14 mouse cellular contexts compared by ENCODE assay signal in the genomic region with DNA sequence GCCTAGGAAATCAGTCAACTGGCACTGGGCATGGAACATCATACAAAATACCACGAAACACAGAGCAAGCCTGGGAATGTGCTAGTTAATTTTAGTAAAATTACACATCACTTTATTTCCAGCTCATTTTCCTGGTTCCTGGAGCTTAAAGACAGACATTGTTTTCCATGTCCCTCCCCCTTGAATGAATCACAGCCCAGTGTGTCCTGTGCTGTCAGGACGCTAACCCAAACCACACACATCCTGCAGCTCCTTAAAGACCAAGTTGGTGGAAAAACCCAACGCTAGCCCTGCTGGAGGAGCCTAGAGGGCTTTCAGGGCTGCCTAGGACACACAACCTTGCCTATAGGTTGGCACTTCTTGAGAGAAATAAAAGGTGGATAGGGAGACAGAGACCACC.
DNase-seq lines count a peak whose midpoint lies in the region; ATAC-seq and TF ChIP-seq lines count a peak whose summit lies in the region.
"Had no signal": no experiment of that assay in that cellular context is flagged by ENCODE, and none has a peak within 500 bp of the region (broad histone marks: within the 10 kb centered on the region; RNA-seq: fewer than 3 reads in every experiment).

No protein-coding gene starts in this region.

- intact Hi-C loops in heart, postnatal 25 days (cut with DNase I) = no loop called here

- H3K36me3 ChIP-seq in heart, embryonic 14.5 days (ENCODE audit: control insufficient read depth, insufficient read depth, low read length) = peaks cover 36% of the 10 kb centered on the region

- no peak for TF ChIP-seq CTCF in layer of hippocampus, adult 2 months (conservative IDR thresholded peaks at IDR 0.05)
- no peak for TF ChIP-seq CTCF in embryonic fibroblast, embryonic 13.5 days (IDR thresholded peaks at IDR 0.05; ENCODE audit: borderline replicate concordance, insufficient read depth, low read length)

- no peak overlapping the region for H3K9ac ChIP-seq in heart, embryonic 14.5 days (ENCODE audit: low read length)
- H3K9ac ChIP-seq: forebrain, embryonic 12.5 days; hindbrain, embryonic 12.5 days; liver, embryonic 15.5 days; midbrain, embryonic 15.5 days; neural tube, embryonic 12.5 days had no signal

- TF ChIP-seq POLR2A in embryonic fibroblast, embryonic 13.5 days (IDR thresholded peaks at IDR 0.05; ENCODE audit: low read depth, low read length) = no peak

- no peak for DNase-seq in heart, postnatal 25 days (ENCODE audit: low spot score)
- DNase-seq in layer of hippocampus, adult 2 months (ENCODE audit: low spot score in 2 of 2) = no peak
- DNase-seq in layer of hippocampus, adult 9-11 months = no peak
- DNase-seq in Muller cell, postnatal 12 days (ENCODE audit: inconsistent ontology term) = peak; percentile 68
- DNase-seq in urinary bladder, postnatal 36 days (ENCODE audit: low spot score in 2 of 2) = no peak
- DNase-seq in c-Kit-positive CD71-positive TER-119-positive erythroid progenitor cells, embryonic 14.5 days (ENCODE audit: low spot score) = no peak
- DNase-seq: cerebellum, adult 18-20 months had no signal

- peak overlapping the region; percentile 49 to 56 for H3K27ac ChIP-seq in heart, embryonic 14.5 days (replicated peaks in 1 of 2; ENCODE audit: control insufficient read depth in 1 of 2, insufficient read depth in 1 of 2, low read depth in 2 of 2, low read length in 2 of 2)
- H3K27ac ChIP-seq in layer of hippocampus, adult 2 months = peak overlapping the region; percentile 71
- peak overlapping the region; percentile 20 for H3K27ac ChIP-seq in embryonic fibroblast, embryonic 13.5 days (ENCODE audit: insufficient read depth, low read length)
- H3K27ac ChIP-seq: hindbrain, embryonic 12.5 days; liver, embryonic 15.5 days; midbrain, embryonic 15.5 days; neural tube, embryonic 12.5 days had no signal

- WGBS in heart, embryonic 14.5 days = 50% methylated on average over 3 of the region's 3 CpGs

- no peaks in the 10 kb centered on the region for H3K27me3 ChIP-seq in heart, embryonic 14.5 days (ENCODE audit: control insufficient read depth, insufficient read depth, low read length)
- H3K27me3 ChIP-seq: forebrain, embryonic 12.5 days; hindbrain, embryonic 12.5 days; liver, embryonic 15.5 days; midbrain, embryonic 15.5 days; neural tube, embryonic 12.5 days had no signal

- peaks cover 36 to 62% of the 10 kb centered on the region in 2 experiments for H3K4me1 ChIP-seq in heart, embryonic 14.5 days (ENCODE audit: control insufficient read depth in 2 of 2, insufficient read depth in 2 of 2, low read length in 2 of 2)
- H3K4me1 ChIP-seq in embryonic fibroblast, embryonic 13.5 days (ENCODE audit: control insufficient read depth, insufficient read depth, low read length) = peaks cover 26% of the 10 kb centered on the region

- ATAC-seq in heart, embryonic 14.5 days (ENCODE audit: insufficient number of reproducible peaks, insufficient read depth, low FRiP score, low read depth) = no peak
- ATAC-seq: midbrain, embryonic 15.5 days had no signal

- H3K9me3 ChIP-seq in heart, embryonic 14.5 days (ENCODE audit: control insufficient read depth, low read length) = no peaks in the 10 kb centered on the region
- H3K9me3 ChIP-seq: forebrain, embryonic 12.5 days; hindbrain, embryonic 12.5 days; liver, embryonic 15.5 days; midbrain, embryonic 15.5 days; neural tube, embryonic 12.5 days had no signal

- H3K4me3 ChIP-seq in heart, embryonic 14.5 days (ENCODE audit: control insufficient read depth in 1 of 2, insufficient read depth in 1 of 2, low read depth in 1 of 2, low read length in 2 of 2) = no peak overlapping the region
- no peak overlapping the region for H3K4me3 ChIP-seq in layer of hippocampus, adult 2 months
- H3K4me3 ChIP-seq in embryonic fibroblast, embryonic 13.5 days (ENCODE audit: insufficient read depth, low read length) = no peak overlapping the region
- H3K4me3 ChIP-seq: forebrain, embryonic 12.5 days; hindbrain, embryonic 12.5 days; liver, embryonic 15.5 days; midbrain, embryonic 15.5 days; neural tube, embryonic 12.5 days had no signal

- no peak overlapping the region for H3K4me2 ChIP-seq in heart, embryonic 14.5 days (ENCODE audit: low read length)
- H3K4me2 ChIP-seq: forebrain, embryonic 12.5 days; hindbrain, embryonic 12.5 days; liver, embryonic 15.5 days; midbrain, embryonic 15.5 days; neural tube, embryonic 12.5 days had no signal

Comparison
In these comparisons a context has a peak if more than half of its experiments do, and no peak if none do; other contexts are left out.
1. H3K27ac ChIP-seq: peak in every context shown above with its lines; median percentile 71 in layer of hippocampus, adult 2 months; 52 in heart, embryonic 14.5 days; 20 in embryonic fibroblast, embryonic 13.5 days.